Mouse (Mus musculus) midbrain, postnatal 0 days (tissue): ENCODE data around the gene Pard3b. TPM values are rescaled to one million over a fixed set of nuclear protein-coding genes. Genes with fewer than 3 reads are reported as not detected.

Source experiments
- ATAC-seq: fragments of 200-750 bp; cut with Nextera tagmentation; 2 replicates; pipeline ENCODE4 v1.8.0; 2017; ENCODE audit warnings: moderate number of reproducible peaks, mild to moderate bottlenecking, moderate TSS enrichment, moderate library complexity; ENCODE audit not compliant: low FRiP score
- DNase-seq: peaks from one replicate; pipeline ENCODE4 v3.0.0-alpha.2; 2015; ENCODE audit warnings: low spot score
- H3K27ac ChIP-seq: fragments of 300-500 bp; sonication (generic); 2 replicates; pipeline ENCODE4 v1.5.1; 2014; ENCODE audit warnings: low read depth, mild to moderate bottlenecking, low read length, mixed read lengths
- H3K27me3 ChIP-seq: fragments of 300-500 bp; sonication (generic); 2 replicates; pipeline ENCODE4 v1.6.1; 2014; ENCODE audit warnings: low read length, control low read depth, mixed read lengths; ENCODE audit not compliant: insufficient read depth
- H3K36me3 ChIP-seq: fragments of 300-500 bp; sonication (generic); 2 replicates; pipeline ENCODE4 v1.6.1; 2014; ENCODE audit warnings: low read length, control low read depth, mixed read lengths; ENCODE audit not compliant: insufficient read depth
- H3K4me1 ChIP-seq: fragments of 300-500 bp; sonication (generic); 2 replicates; pipeline ENCODE4 v1.6.1; 2014; ENCODE audit warnings: mild to moderate bottlenecking, control low read depth, antibody characterized with exemption, low read length, mixed read lengths; ENCODE audit not compliant: insufficient read depth
- H3K4me2 ChIP-seq: fragments of 300-500 bp; sonication (generic); 2 replicates; pipeline ENCODE4 v1.6.1; 2014; ENCODE audit warnings: low read depth, mild to moderate bottlenecking, low read length, mixed read lengths; ENCODE audit not compliant: poor library complexity, severe bottlenecking
- H3K4me3 ChIP-seq: fragments of 300-500 bp; sonication (generic); 2 replicates; pipeline ENCODE4 v1.5.1; 2014; ENCODE audit warnings: low read depth, mild to moderate bottlenecking, low read length, moderate library complexity
- H3K9ac ChIP-seq: fragments of 300-500 bp; sonication (generic); replicated peaks from 2 replicates; pipeline ENCODE4 v1.6.1; 2014; ENCODE audit warnings: mild to moderate bottlenecking, low read length, moderate library complexity, mixed read lengths; ENCODE audit not compliant: poor library complexity, severe bottlenecking
- H3K9me3 ChIP-seq: fragments of 300-500 bp; sonication (generic); 2 replicates; pipeline ENCODE4 v1.6.1; 2016; ENCODE audit warnings: low read length, control low read depth
- CTCF ChIP-seq: IDR thresholded peaks from 2 replicates; pipeline ENCODE4 v1.5.1; 2016; ENCODE audit warnings: antibody characterized with exemption, mild to moderate bottlenecking
- WGBS: fragments of 180-500 bp; shearing (Covaris S2); extraction: QIAGEN DNeasy Blood & Tissue Kit; methylation state at CpG from one replicate; pipeline ENCODE4 v1.1.7; 2014; 5-methylcytosine and 5-hydroxymethylcytosine counted together
- polyA plus RNA-seq: library from polyadenylated mRNA; unstranded; fragments of >200 nt; fragmentation: Nextera tagmentation; extraction: Ambion mirVana; gene quantifications from 2 replicates; pipeline ENCODE4 v1.2.1, GENCODE M21; 2015
- total RNA-seq: library from RNA; depleted of rRNA; stranded (reverse); fragments of >200 nt; gene quantifications from 2 replicates; pipeline ENCODE4 v1.2.3, GENCODE M21; 2014

Pard3b gene
- total and polyA plus RNA-seq, 2 experiments from 2014 or later, result 5.3 to 7.0 TPM

DNA sequence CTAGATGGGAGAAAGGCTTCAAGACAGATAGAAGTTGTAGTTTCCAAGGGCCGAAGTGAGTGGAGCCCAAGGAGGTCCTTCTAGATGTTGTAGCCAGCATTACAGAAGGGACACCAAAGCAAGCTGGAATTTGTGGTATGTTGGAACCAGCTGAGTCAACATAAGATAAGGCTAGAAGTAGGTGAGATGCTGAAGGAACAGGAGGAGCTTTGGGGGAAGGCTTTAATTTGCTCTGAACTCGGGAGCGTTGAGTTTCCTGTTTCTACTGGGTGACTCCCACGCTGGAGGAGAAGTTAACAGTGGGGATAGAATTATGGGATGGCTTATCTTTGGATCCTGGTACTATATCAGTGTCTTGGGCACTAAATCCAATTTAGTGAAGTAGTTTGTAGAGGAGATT lies 3.3 kb downstream of the Pard3b start:
- Histone ChIP-seq H3K36me3 (no peaks in the 10 kb centered on the region), H3K4me1 (no peaks in the 10 kb centered on the region), H3K27ac (no peak overlapping the region), H3K4me3 (no peak overlapping the region), H3K9me3 (no peaks in the 10 kb centered on the region), H3K4me2 (no peak overlapping the region), H3K27me3 (no peaks in the 10 kb centered on the region), H3K9ac (no peak overlapping the region)
- DNase-seq (no peak), ATAC-seq (no peak)
- 82% methylated on average over 4 of the region's 4 CpGs for WGBS
- no peak for TF ChIP-seq CTCF

DNA sequence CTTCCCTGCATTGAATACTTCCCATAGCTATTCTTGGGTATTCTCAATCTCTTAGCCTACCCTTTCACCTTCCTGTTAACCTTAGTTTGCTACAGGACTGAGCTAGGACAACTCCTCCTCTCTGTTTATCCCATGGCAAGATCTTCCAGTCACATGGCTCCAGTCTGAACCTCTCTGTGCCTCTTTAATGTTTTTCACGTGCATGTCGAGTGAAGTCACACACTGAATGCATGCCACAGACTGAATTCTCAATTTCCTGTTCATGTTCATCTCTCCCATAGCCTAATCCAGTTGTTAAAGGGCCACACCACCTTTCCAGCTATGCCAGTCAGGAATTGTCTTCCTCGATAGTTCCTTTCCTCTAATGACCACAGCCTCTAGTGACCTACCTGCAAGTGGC lies 6.4 kb downstream of the Pard3b start:
- ATAC-seq, result no peak
- no peak for DNase-seq
- no peak overlapping the region for H3K4me3 ChIP-seq
- no peaks in the 10 kb centered on the region; the same call in 1 of the 2 replicates for H3K27me3 ChIP-seq
- TF ChIP-seq CTCF, result no peak
- 80% methylated on average over 3 of the region's 3 CpGs for WGBS
- no peaks in the 10 kb centered on the region for H3K9me3 ChIP-seq
- no peak overlapping the region for H3K9ac ChIP-seq
- H3K36me3 ChIP-seq, result no peaks in the 10 kb centered on the region
- H3K27ac ChIP-seq, result no peak overlapping the region
- no peaks in the 10 kb centered on the region for H3K4me1 ChIP-seq
- H3K4me2 ChIP-seq, result no peak overlapping the region

DNA sequence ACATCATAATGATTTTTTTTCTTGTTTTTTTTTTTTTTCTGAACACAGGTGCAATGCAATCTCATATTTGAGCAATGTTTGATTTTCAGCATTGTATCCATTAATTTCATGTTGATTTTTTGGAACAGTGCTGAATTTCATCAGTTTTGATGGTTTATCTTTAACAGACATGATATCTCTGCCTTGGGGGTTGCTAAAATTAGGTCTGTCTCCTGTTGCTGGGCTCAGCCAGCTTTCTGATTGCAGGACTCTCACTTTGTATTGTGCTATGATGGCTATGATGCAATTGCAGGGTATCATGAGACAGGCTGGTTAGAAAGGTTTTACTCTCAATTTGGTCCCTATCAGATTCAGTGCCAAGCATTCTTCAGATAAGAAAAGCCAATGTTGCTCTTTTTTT lies 11.3 kb downstream of the Pard3b start:
- H3K4me3 ChIP-seq, result no peak overlapping the region
- H3K36me3 ChIP-seq, result no peaks in the 10 kb centered on the region
- DNase-seq (no peak), ATAC-seq (no peak)
- no peaks in the 10 kb centered on the region for H3K9me3 ChIP-seq
- no peak overlapping the region for H3K4me2 ChIP-seq
- H3K27ac ChIP-seq, result no peak overlapping the region
- H3K9ac ChIP-seq, result no peak overlapping the region
- no peak for TF ChIP-seq CTCF
- H3K4me1 ChIP-seq, result no peaks in the 10 kb centered on the region
- no peaks in the 10 kb centered on the region; the same call in 1 of the 2 replicates for H3K27me3 ChIP-seq

DNA sequence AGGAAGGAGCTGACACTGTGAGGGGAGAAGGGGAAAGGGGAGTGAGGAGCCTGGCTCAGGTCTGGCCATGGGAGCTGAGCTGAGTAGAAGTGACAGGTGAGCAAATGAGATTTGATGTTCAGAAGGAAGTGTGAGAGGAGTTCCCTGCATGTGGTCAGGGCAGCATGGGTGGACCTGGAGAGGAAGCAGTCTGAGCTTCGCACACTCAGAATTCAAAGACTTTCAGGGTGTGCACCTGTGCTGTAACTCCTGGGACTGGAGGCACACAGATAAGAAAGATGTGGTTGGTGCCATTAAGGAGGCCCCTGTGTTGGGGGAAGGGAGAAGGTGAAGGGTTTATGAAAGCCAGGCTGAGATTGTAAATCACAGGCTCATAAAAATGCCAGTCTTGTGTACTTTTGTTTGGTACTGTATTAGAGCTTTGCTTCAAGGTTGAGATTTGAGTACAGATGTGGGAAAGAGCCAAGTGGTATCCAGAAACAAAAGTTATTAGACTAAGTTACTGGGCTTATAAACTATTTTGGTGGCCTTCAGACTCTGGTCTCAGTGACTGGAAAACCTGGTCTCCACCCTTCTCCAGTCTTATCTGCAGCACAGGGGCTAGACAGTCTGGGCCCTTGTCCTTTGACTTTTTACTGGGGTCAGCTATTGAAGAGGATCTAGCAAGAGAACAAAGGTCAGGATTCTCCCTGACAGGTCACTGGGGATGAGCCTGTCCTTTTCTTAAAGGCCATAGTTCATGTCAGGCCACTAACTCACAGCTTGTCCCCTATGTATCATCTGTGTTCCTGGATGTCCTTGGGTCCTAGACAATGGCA lies 13.0 kb downstream of the Pard3b start:
- no peaks in the 10 kb centered on the region for H3K36me3 ChIP-seq
- no peaks in the 10 kb centered on the region for H3K9me3 ChIP-seq
- no peak for DNase-seq
- no peak overlapping the region for H3K4me3 ChIP-seq
- TF ChIP-seq CTCF, result no peak
- ATAC-seq, result no peak
- H3K4me2 ChIP-seq, result no peak overlapping the region
- H3K4me1 ChIP-seq, result no peaks in the 10 kb centered on the region
- no peak overlapping the region for H3K9ac ChIP-seq
- 67% methylated on average over 1 of the region's 1 CpGs for WGBS
- no peaks in the 10 kb centered on the region; the same call in 1 of the 2 replicates for H3K27me3 ChIP-seq
- no peak overlapping the region for H3K27ac ChIP-seq

DNA sequence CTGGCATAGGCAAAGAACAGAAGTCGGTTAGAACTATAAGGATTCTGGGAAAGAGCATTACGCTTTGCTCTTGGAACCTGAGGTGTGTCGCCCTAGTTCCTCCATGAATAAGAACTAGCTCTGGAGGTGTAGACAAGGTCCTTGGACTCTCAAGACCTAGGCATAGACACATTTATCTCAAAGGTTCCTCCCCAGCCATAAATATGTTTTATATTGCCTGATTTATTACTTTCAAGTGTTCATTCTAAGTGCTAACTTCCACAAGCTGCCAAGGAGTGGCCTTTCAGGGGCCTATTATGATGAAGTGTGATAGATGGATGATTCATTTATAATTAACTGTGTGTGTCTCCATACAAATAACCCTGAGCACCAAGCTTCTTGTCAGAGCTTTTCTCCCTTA lies 19.1 kb downstream of the Pard3b start:
- Histone ChIP-seq H3K27ac (no peak overlapping the region), H3K4me2 (no peak overlapping the region), H3K4me3 (no peak overlapping the region), H3K9ac (no peak overlapping the region), H3K4me1 (no peaks in the 10 kb centered on the region), H3K36me3 (no peaks in the 10 kb centered on the region), H3K27me3 (no peaks in the 10 kb centered on the region), H3K9me3 (no peaks in the 10 kb centered on the region)
- DNase-seq (no peak), ATAC-seq (no peak)
- 98% methylated on average over 3 of the region's 3 CpGs for WGBS
- TF ChIP-seq CTCF, result no peak

DNA sequence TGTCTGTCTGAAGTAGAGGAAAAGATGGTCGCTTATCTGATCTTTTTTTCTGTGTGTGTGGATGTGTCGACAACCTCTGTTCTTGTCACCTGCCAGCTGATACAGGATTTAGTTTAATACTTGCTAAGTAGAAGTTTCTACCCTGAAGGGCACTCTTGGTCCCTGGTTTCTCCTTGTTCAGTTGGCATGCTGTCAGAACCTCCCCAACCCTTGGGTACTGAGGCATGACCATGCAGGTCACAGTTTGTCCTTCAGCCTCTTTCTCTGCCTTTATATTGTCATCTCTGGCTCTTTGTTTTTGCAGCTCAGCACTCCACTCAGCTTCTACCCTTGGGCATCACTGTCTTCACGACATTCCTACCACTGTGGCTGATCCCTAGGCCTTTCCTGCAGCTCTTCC lies 21.3 kb downstream of the Pard3b start:
- Histone ChIP-seq H3K9ac (no peak overlapping the region), H3K4me3 (no peak overlapping the region), H3K4me1 (no peaks in the 10 kb centered on the region), H3K36me3 (no peaks in the 10 kb centered on the region), H3K27me3 (no peaks in the 10 kb centered on the region), H3K9me3 (no peaks in the 10 kb centered on the region), H3K4me2 (no peak overlapping the region), H3K27ac (no peak overlapping the region)
- ATAC-seq (no peak), DNase-seq (no peak)
- no peak for TF ChIP-seq CTCF
- 77% methylated on average over 3 of the region's 3 CpGs for WGBS
